Mouse (Mus musculus) kidney, adult 11 months (tissue): ENCODE data around the gene Slc6a5.

Experiments used
- DNase-seq: peaks from one replicate; pipeline ENCODE4 v3.0.0; 2022

Gene Slc6a5

GRCm38 (mm10) chr7:49984698-49985097 is 74.8 kb downstream of the Slc6a5 start:
- DNase-seq = no peak

- no peak for DNase-seq
Measured at GRCm38 (mm10) chr7:49985947-49986346, 76.0 kb downstream of the Slc6a5 start.

- no peak for DNase-seq
Measured at GRCm38 (mm10) chr7:49999321-49999720, 89.4 kb downstream of the Slc6a5 start.

- DNase-seq = no peak
Measured at GRCm38 (mm10) chr7:50005268-50005667, 95.3 kb downstream of the Slc6a5 start.
